Mouse (Mus musculus) liver, adult 2 months (tissue): ENCODE measurements around the gene Ptger1.

Experiments
- CTCF ChIP-seq: fragments of 200-500 bp; IDR thresholded peaks from 2 replicates; pipeline ENCODE4 v1.5.1; 2011; ENCODE audit warnings: low read depth, low read length, control low read depth
- POLR2A ChIP-seq: fragments of 200-500 bp; IDR thresholded peaks from 2 replicates; pipeline ENCODE4 v1.6.1; 2011; ENCODE audit warnings: low read length, control low read depth; ENCODE audit not compliant: insufficient read depth; ENCODE audit errors: extremely low read depth

DNA sequence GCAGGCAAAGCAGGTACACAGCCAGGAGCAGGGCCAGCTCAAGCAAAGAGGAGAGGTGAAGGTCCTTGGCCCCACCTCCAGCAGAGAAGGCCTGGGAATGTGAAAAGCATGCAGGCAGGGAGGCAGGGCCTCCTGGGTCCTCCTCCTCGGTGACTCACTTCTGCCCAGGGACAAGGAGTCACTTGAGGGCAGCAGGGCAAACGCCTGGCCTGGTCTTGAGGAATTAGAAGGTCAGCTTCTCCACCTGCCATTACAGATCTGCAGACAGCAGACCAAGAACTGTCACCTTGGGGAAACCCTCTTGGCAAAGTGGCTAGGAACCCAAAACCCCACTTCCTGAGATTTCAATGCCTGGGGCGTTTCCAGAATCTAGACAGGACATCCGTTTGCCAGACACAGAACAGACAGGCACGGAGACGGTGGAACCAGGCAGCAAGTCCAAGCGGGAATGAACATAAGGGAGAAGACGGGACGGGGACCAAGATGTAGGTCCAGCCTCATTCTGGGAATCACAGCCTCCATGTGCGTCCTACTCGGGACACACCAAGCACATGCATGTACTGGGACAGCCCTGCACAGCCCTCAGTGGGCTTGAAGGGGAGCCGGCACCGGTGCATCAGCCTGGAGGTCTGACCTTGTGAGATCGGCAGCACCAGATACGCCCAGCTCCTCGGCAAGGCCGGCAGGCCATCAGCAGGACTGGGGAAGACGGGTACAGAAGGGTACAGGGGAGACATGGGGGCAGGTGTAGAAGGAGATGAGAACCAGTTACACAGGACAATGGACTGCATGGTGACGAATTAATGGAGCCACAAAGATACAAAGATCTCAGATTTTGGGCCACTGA, 31.1 kb downstream of the Ptger1 start:
- no peak for TF ChIP-seq CTCF
- TF ChIP-seq POLR2A: no peak
